In the genomic region with DNA sequence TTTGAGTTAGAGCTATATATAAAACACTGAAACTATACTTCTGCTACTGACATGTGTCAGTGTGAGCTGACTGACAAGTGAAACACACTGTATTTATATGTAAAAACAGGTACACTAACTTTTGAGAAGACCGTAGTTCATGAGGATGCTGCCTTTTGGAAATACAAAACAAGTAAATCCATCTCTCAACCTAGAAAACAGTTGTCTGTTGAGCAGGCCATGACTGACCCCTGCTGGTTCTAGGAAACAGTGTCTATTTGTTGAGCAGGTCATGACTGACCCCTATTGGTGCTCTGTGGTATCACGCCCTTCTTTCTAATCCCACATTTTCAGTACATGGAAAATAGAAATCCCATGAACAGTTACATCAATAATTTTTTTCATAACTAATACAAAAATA, we compare ENCODE assay signal across 8 mouse cellular contexts. TPM values are rescaled to one million over a fixed set of nuclear protein-coding genes. Genes with fewer than 3 reads are reported as not detected.
DNase-seq lines count a peak whose midpoint lies in the region; ATAC-seq and TF ChIP-seq lines count a peak whose summit lies in the region.

No protein-coding gene starts in this region.

- TF ChIP-seq CTCF in heart, postnatal 0 days (IDR thresholded peaks at IDR 0.05; ENCODE audit: low read depth): peak; percentile 100

- H3K4me1 ChIP-seq in forebrain, embryonic 12.5 days: no peaks in the 10 kb centered on the region
- no peaks in the 10 kb centered on the region for H3K4me1 ChIP-seq in heart, postnatal 0 days (ENCODE audit: control insufficient read depth, insufficient read depth)

- DNase-seq in Muller cell, postnatal 12 days (ENCODE audit: inconsistent ontology term): peak; percentile 64
- peak; percentile 62 for DNase-seq in c-Kit-positive CD71-positive TER-119-positive erythroid progenitor cells, embryonic 14.5 days (ENCODE audit: low spot score)
- peak; percentile 85 for DNase-seq in heart, postnatal 0 days (ENCODE audit: low spot score)
- DNase-seq in layer of hippocampus, adult 8-10 months (ENCODE audit: low spot score in 2 of 2): peak; percentile 66 to 89
- DNase-seq in lung, postnatal 25 days (ENCODE audit: low spot score): peak; percentile 78
- peak; percentile 82 to 89 for DNase-seq in right cerebral cortex, adult 2 months (ENCODE audit: low spot score in 2 of 2)
- peak; percentile 64 to 76 for DNase-seq in urinary bladder, postnatal 36 days (ENCODE audit: low spot score in 2 of 2)

- no peak overlapping the region for H3K4me2 ChIP-seq in forebrain, embryonic 12.5 days
- no peak overlapping the region for H3K4me2 ChIP-seq in heart, postnatal 0 days (ENCODE audit: low read depth, low read length)

- H3K27me3 ChIP-seq in forebrain, embryonic 12.5 days: no peaks in the 10 kb centered on the region
- H3K27me3 ChIP-seq in heart, postnatal 0 days (ENCODE audit: control insufficient read depth, insufficient read depth, low read length): no peaks in the 10 kb centered on the region

- ATAC-seq in forebrain, embryonic 12.5 days (ENCODE audit: low FRiP score): peak; percentile 75; the same call in 1 of the 2 replicates
- ATAC-seq in heart, postnatal 0 days (ENCODE audit: insufficient read depth, low read depth): peak; percentile 86

- no peak overlapping the region for H3K27ac ChIP-seq in forebrain, embryonic 12.5 days
- no peak overlapping the region for H3K27ac ChIP-seq in heart, postnatal 0 days (ENCODE audit: low read depth)

- no peak for TF ChIP-seq EP300 in heart, postnatal 0 days (IDR thresholded peaks at IDR 0.05; ENCODE audit: low read depth)

- H3K9ac ChIP-seq in forebrain, embryonic 12.5 days: no peak overlapping the region
- H3K9ac ChIP-seq in heart, postnatal 0 days (replicated peaks; ENCODE audit: low read depth, low read length): no peak overlapping the region

- H3K4me3 ChIP-seq in forebrain, embryonic 12.5 days (replicated peaks): no peak overlapping the region
- H3K4me3 ChIP-seq in heart, postnatal 0 days (ENCODE audit: low read depth, low read length): no peak overlapping the region

- H3K9me3 ChIP-seq in forebrain, embryonic 12.5 days: no peaks in the 10 kb centered on the region
- H3K9me3 ChIP-seq in heart, postnatal 0 days (replicated peaks; ENCODE audit: control insufficient read depth, low read length): no peaks in the 10 kb centered on the region

- no peaks in the 10 kb centered on the region for H3K36me3 ChIP-seq in forebrain, embryonic 12.5 days (replicated peaks)
- H3K36me3 ChIP-seq in heart, postnatal 0 days (replicated peaks; ENCODE audit: control insufficient read depth, insufficient read depth, low read length): peaks cover 1% of the 10 kb centered on the region; the same call in 1 of the 2 replicates

- WGBS in forebrain, embryonic 12.5 days: 19% methylated on average over 2 of the region's 2 CpGs
- 12% methylated on average over 2 of the region's 2 CpGs for WGBS in heart, postnatal 0 days

RNA-seq across cellular contexts. Expression of a gene that starts 14.3 kb away (rescaled TPM):
- 28.7 and 30.0 TPM in 2 replicates for polyA plus RNA-seq in forebrain, embryonic 12.5 days (2016; fragmentation: Nextera tagmentation; extraction: Ambion mirVana)
- 24.4 and 71.6 TPM in 2 replicates for total RNA-seq in heart, postnatal 0 days (2014; rRNA removed; ENCODE audit: low replicate concordance)
- 14.3 and 15.2 TPM in 2 replicates for polyA plus RNA-seq in heart, postnatal 0 days (2015; fragmentation: Nextera tagmentation; extraction: Ambion mirVana)
- total RNA-seq in layer of hippocampus, adult 8-10 months (2022): 10 to 100 TPM; 26.5 to 45.6 (median 42.1) TPM

RNA-seq across cellular contexts. Expression of a gene that starts 16.4 kb away (rescaled TPM):
- 31.2 and 32.3 TPM in 2 replicates for polyA plus RNA-seq in forebrain, embryonic 12.5 days (2016; fragmentation: Nextera tagmentation; extraction: Ambion mirVana)
- 15.5 and 16.4 TPM in 2 replicates for total RNA-seq in heart, postnatal 0 days (2014; rRNA removed; ENCODE audit: low replicate concordance)
- 12.7 TPM in 2 replicates for polyA plus RNA-seq in heart, postnatal 0 days (2015; fragmentation: Nextera tagmentation; extraction: Ambion mirVana)
- 1 to 10 TPM; 6.6 to 7.9 (median 7.3) TPM for total RNA-seq in layer of hippocampus, adult 8-10 months (2022)
